In genomic region chr2:166615338-166616075, GRCm38 (mm10) we compare ENCODE assay signal across 14 mouse cellular contexts.
A peak's percentile ranks its signal among the peaks of the same experiment; 100 is the strongest.
DNase-seq lines count a peak whose midpoint lies in the region; ATAC-seq and TF ChIP-seq lines count a peak whose summit lies in the region.
"Had no signal": no experiment of that assay in that cellular context is flagged by ENCODE, and none has a peak within 500 bp of the region (broad histone marks: within the 10 kb centered on the region; RNA-seq: fewer than 3 reads in every experiment).

No protein-coding gene starts in this region.

- peak; percentile 44 for ATAC-seq in lung, postnatal 0 days

- H3K27ac ChIP-seq in lung, postnatal 0 days (ENCODE audit: low read length) = no peak overlapping the region
- 0 out of 2 replicates have a peak overlapping the region, but pooled peaks have one; percentile 6 for H3K27ac ChIP-seq in heart, embryonic 10.5 days
- H3K27ac ChIP-seq: embryonic facial prominence, embryonic 12.5 days; forebrain, embryonic 12.5 days; left cerebral cortex, adult 2 months had no signal

- DNase-seq in adrenal gland, adult 2 months = peak; percentile 25
- DNase-seq in adrenal gland, adult 18-20 months (ENCODE audit: low spot score in 2 of 2) = no peak
- DNase-seq in lung, postnatal 0 days (ENCODE audit: low spot score) = peak; percentile 76
- DNase-seq in lung, adult 2 months = no peak
- no peak for DNase-seq in heart, embryonic 10.5 days (ENCODE audit: low spot score)
- no peak for DNase-seq in cerebellum, postnatal 25 days
- DNase-seq in embryo, embryonic 10 days (ENCODE audit: low spot score) = no peak
- no peak for DNase-seq in urinary bladder, adult 2 months (ENCODE audit: low spot score)
- DNase-seq: cerebellum, adult 9-11 months; kidney, postnatal 14 days; lung, embryonic 14.5 days had no signal

- no peak for TF ChIP-seq EP300 in lung, postnatal 0 days (IDR thresholded peaks at IDR 0.05)

- no peak for TF ChIP-seq CTCF in lung, postnatal 0 days (IDR thresholded peaks at IDR 0.05)
- TF ChIP-seq CTCF in lung, adult 2 months (IDR thresholded peaks at IDR 0.05; ENCODE audit: insufficient read depth, low read length) = no peak

- no peaks in the 10 kb centered on the region for H3K36me3 ChIP-seq in lung, postnatal 0 days (ENCODE audit: insufficient read depth, low read length)
- H3K36me3 ChIP-seq in heart, embryonic 10.5 days = peaks cover 19% of the 10 kb centered on the region

- no peak for TF ChIP-seq POLR2A in lung, adult 2 months (IDR thresholded peaks at IDR 0.05; ENCODE audit: borderline replicate concordance, extremely low read depth, low read depth, low read length)

- peaks cover 6% of the 10 kb centered on the region; the same call in 1 of the 2 replicates for H3K4me1 ChIP-seq in lung, postnatal 0 days (ENCODE audit: insufficient read depth, low read depth, low read length)
- H3K4me1 ChIP-seq in lung, adult 2 months (ENCODE audit: control insufficient read depth, insufficient read depth, low read length) = peaks cover 6% of the 10 kb centered on the region; the same call in 1 of the 2 replicates
- H3K4me1 ChIP-seq in heart, embryonic 10.5 days = peaks cover 38% of the 10 kb centered on the region
- H3K4me1 ChIP-seq: embryonic facial prominence, embryonic 12.5 days had no signal

- no peak overlapping the region for H3K4me2 ChIP-seq in lung, postnatal 0 days (replicated peaks; ENCODE audit: low read depth, low read length)
- H3K4me2 ChIP-seq: embryonic facial prominence, embryonic 12.5 days; forebrain, embryonic 12.5 days; lung, embryonic 14.5 days had no signal

- H3K9me3 ChIP-seq in lung, postnatal 0 days (ENCODE audit: low read length) = no peaks in the 10 kb centered on the region
- no peaks in the 10 kb centered on the region for H3K9me3 ChIP-seq in heart, embryonic 10.5 days
- H3K9me3 ChIP-seq: embryonic facial prominence, embryonic 12.5 days; forebrain, embryonic 12.5 days had no signal

- no peaks in the 10 kb centered on the region for H3K27me3 ChIP-seq in lung, postnatal 0 days (replicated peaks; ENCODE audit: insufficient read depth, low read length)
- H3K27me3 ChIP-seq in heart, embryonic 10.5 days (ENCODE audit: insufficient read depth, poor library complexity, severe bottlenecking) = no peaks in the 10 kb centered on the region
- H3K27me3 ChIP-seq: embryonic facial prominence, embryonic 12.5 days; forebrain, embryonic 12.5 days had no signal

- 66% methylated on average over 2 of the region's 2 CpGs for WGBS in lung, postnatal 0 days
- WGBS in lung, adult 2 months = 64% methylated on average over 2 of the region's 2 CpGs
- WGBS in heart, embryonic 10.5 days = 83% methylated on average over 2 of the region's 2 CpGs

- no peak overlapping the region for H3K9ac ChIP-seq in lung, postnatal 0 days (replicated peaks; ENCODE audit: low read depth)
- H3K9ac ChIP-seq: embryonic facial prominence, embryonic 12.5 days; forebrain, embryonic 12.5 days; lung, embryonic 14.5 days had no signal

- H3K4me3 ChIP-seq in lung, postnatal 0 days (ENCODE audit: low read depth, low read length) = no peak overlapping the region
- no peak overlapping the region for H3K4me3 ChIP-seq in lung, adult 2 months (replicated peaks; ENCODE audit: extremely low read depth, low read depth, low read length)
- H3K4me3 ChIP-seq in heart, embryonic 10.5 days = no peak overlapping the region
- H3K4me3 ChIP-seq: embryonic facial prominence, embryonic 12.5 days; forebrain, embryonic 12.5 days; left cerebral cortex, adult 2 months had no signal

Comparison
In these comparisons a context has a peak if more than half of its experiments do, and no peak if none do; other contexts are left out.
1. DNase-seq: peak in adrenal gland, adult 2 months (single experiment) and lung, postnatal 0 days (single experiment); none in adrenal gland, adult 18-20 months (0 of 2), lung, adult 2 months (single experiment), heart, embryonic 10.5 days (single experiment), cerebellum, postnatal 25 days (0 of 2), embryo, embryonic 10 days (single experiment) and urinary bladder, adult 2 months (single experiment).